Mouse (Mus musculus) lung, postnatal 0 days (tissue): ENCODE measurements around the gene Fam169b.

ENCODE experiments used
- CTCF ChIP-seq: IDR thresholded peaks from 2 replicates; pipeline ENCODE4 v1.5.1; 2016; ENCODE audit warnings: antibody characterized with exemption, mild to moderate bottlenecking
- EP300 ChIP-seq: IDR thresholded peaks from 2 replicates; pipeline ENCODE4 v1.6.1; 2016; ENCODE audit warnings: antibody characterized with exemption, mild to moderate bottlenecking, control low read depth

GRCm38 (mm10) chr7:68313038-68313782, 39.6 kb downstream of the Fam169b start:
- TF ChIP-seq CTCF (no peak), EP300 (no peak)
